Mouse (Mus musculus) adrenal gland, postnatal 10 days (tissue): ENCODE data around the gene Vmn1r33. TPM values are rescaled to one million over a fixed set of nuclear protein-coding genes. Genes with fewer than 3 reads are reported as not detected.
"Not testable (repeated sequence)": the region's sequence is repeated elsewhere in the genome, so short reads cannot be mapped to it uniquely, and the experiment has no call there.

ENCODE experiments used
- DNase-seq: peaks from one replicate; pipeline ENCODE4 v3.0.0; 2021; ENCODE audit warnings: mixed read lengths
- long read RNA-seq, 2 experiments: library from polyadenylated mRNA; stranded (forward); transcript quantifications; one replicate each; pipeline ENCODE4 v2.0.0; 2021
- total RNA-seq, 2 experiments: library from RNA; stranded (reverse); gene quantifications; 2 replicates each; pipeline ENCODE4 v1.2.3; 2021

Gene Vmn1r33
- total RNA-seq = not detected
- long read RNA-seq, experiment 1 = 0 reads
- long read RNA-seq, experiment 2 = 0 reads

GRCm38 (mm10) chr6:66618182-66618581 is at the start of gene Vmn1r33:
Gene Vmn1r33, minus strand, starts transcription at chr6:66618282.
- not testable (repeated sequence) for DNase-seq

GRCm38 (mm10) chr6:66643779-66644178 is 25.7 kb upstream of the Vmn1r33 start, which contains the start of gene Vmn1r34:
Gene Vmn1r34, minus strand, starts transcription at chr6:66643879.
- no peak for DNase-seq

- DNase-seq = no peak
Observed at GRCm38 (mm10) chr6:66595804-66596203, 22.3 kb downstream of the Vmn1r33 start.

Other genes with a start within 250 kb of the Vmn1r33 start
- 10 to 100 TPM; 18.2 to 19.8 TPM for gene Mad2l1, start 82.9 kb downstream of the Vmn1r33 start, total RNA-seq
- not detected for gene Vmn1r32, start 58.2 kb downstream of the Vmn1r33 start, total RNA-seq
- not detected for gene Vmn1r34, start 25.6 kb upstream of the Vmn1r33 start, total RNA-seq
- not detected for gene Vmn1r35, start 67.6 kb upstream of the Vmn1r33 start, total RNA-seq
- not detected for gene Vmn1r36, start 100.9 kb upstream of the Vmn1r33 start, total RNA-seq
- gene Vmn1r37, start 111.1 kb upstream of the Vmn1r33 start, total RNA-seq = not detected
- not detected for gene Vmn1r38, start 164.3 kb upstream of the Vmn1r33 start, total RNA-seq
- not detected for gene Vmn1r39, start 192.3 kb upstream of the Vmn1r33 start, total RNA-seq